Mouse (Mus musculus) liver, embryonic 14.5 days (tissue): ENCODE measurements around the gene Cyp24a1. TPM values are rescaled to one million over a fixed set of nuclear protein-coding genes. Genes with fewer than 3 reads are reported as not detected.

ENCODE experiments used
- ATAC-seq: fragments of 200-750 bp; cut with Nextera tagmentation; 2 replicates; pipeline ENCODE4 v1.8.0; 2017; ENCODE audit warnings: moderate number of reproducible peaks, mild to moderate bottlenecking, moderate library complexity; ENCODE audit not compliant: insufficient read depth
- DNase-seq, 3 experiments: peaks; one replicate each; pipeline ENCODE4 v3.0.0-alpha.2; 2012 to 2013; ENCODE audit warnings: low read depth in 3 of 3, low spot score in 3 of 3
- H3K27ac ChIP-seq: fragments of 300-500 bp; sonication (generic); 2 replicates; pipeline ENCODE4 v1.5.1; 2014; ENCODE audit warnings: moderate library complexity, mild to moderate bottlenecking, control low read depth, inconsistent platforms
- H3K27me3 ChIP-seq: fragments of 300-500 bp; sonication (generic); 2 replicates; pipeline ENCODE4 v1.6.1; 2014; ENCODE audit warnings: mild to moderate bottlenecking, low read length, moderate library complexity; ENCODE audit not compliant: control insufficient read depth, insufficient read depth
- H3K36me3 ChIP-seq: fragments of 300-500 bp; sonication (generic); replicated peaks from 2 replicates; pipeline ENCODE4 v1.6.1; 2014; ENCODE audit warnings: low read depth; ENCODE audit not compliant: control insufficient read depth, insufficient read depth
- H3K4me1 ChIP-seq, 2 experiments: fragments of 200-500 bp in 1 of 2; fragments of 300-500 bp in 1 of 2; sonication (generic) in 1 of 2; replicated peaks; 2 replicates each; pipeline ENCODE4 v1.6.1; 2012 to 2014; ENCODE audit warnings: antibody characterized with exemption in 1 of 2, inconsistent platforms in 1 of 2, low read length in 1 of 2; ENCODE audit not compliant: control insufficient read depth in 2 of 2, insufficient read depth in 2 of 2
- H3K4me2 ChIP-seq: fragments of 300-500 bp; sonication (generic); 2 replicates; pipeline ENCODE4 v1.6.1; 2014; ENCODE audit warnings: low read depth, mild to moderate bottlenecking, control low read depth, moderate library complexity
- H3K4me3 ChIP-seq, 2 experiments: fragments of 200-500 bp in 1 of 2; fragments of 300-500 bp in 1 of 2; sonication (generic) in 1 of 2; 2 replicates each; pipeline ENCODE4 v1.5.1; 2012 to 2014; ENCODE audit warnings: low read depth in 2 of 2, low read length in 2 of 2, mild to moderate bottlenecking in 2 of 2, control low read depth in 1 of 2, inconsistent platforms in 1 of 2, moderate library complexity in 1 of 2; ENCODE audit not compliant: insufficient read depth in 1 of 2
- H3K9ac ChIP-seq: fragments of 300-500 bp; sonication (generic); replicated peaks from 2 replicates; pipeline ENCODE4 v1.6.1; 2014; ENCODE audit warnings: mild to moderate bottlenecking, control low read depth, moderate library complexity
- H3K9me3 ChIP-seq: fragments of 300-500 bp; sonication (generic); 2 replicates; pipeline ENCODE4 v1.6.1; 2016; ENCODE audit warnings: low read length, mixed read lengths; ENCODE audit not compliant: control insufficient read depth
- CTCF ChIP-seq: IDR thresholded peaks from 2 replicates; pipeline ENCODE4 v1.5.1; 2016; ENCODE audit warnings: antibody characterized with exemption, low read depth, control low read depth
- EP300 ChIP-seq: IDR thresholded peaks from 2 replicates; pipeline ENCODE4 v1.6.1; 2016; ENCODE audit warnings: antibody characterized with exemption, low read depth
- WGBS: fragments of 180-500 bp; shearing (Covaris S2); extraction: QIAGEN DNeasy Blood & Tissue Kit; methylation state at CpG from one replicate; pipeline ENCODE4 v1.1.7; 2014; ENCODE audit not compliant: insufficient replicate concordance; 5-methylcytosine and 5-hydroxymethylcytosine counted together
- polyA plus RNA-seq, 2 experiments: library from polyadenylated mRNA; depleted of rRNA in 1 of 2; stranded (reverse) in 1 of 2; unstranded in 1 of 2; fragments of >200 nt; fragmentation: Nextera tagmentation in 1 of 2; extraction: Ambion mirVana in 1 of 2; gene quantifications; 2 replicates each; pipeline versions ENCODE4 v1.2.1 to v1.2.3; 2012 to 2014

Gene Cyp24a1
- polyA plus RNA-seq, 2 experiments, result not detected

DNA sequence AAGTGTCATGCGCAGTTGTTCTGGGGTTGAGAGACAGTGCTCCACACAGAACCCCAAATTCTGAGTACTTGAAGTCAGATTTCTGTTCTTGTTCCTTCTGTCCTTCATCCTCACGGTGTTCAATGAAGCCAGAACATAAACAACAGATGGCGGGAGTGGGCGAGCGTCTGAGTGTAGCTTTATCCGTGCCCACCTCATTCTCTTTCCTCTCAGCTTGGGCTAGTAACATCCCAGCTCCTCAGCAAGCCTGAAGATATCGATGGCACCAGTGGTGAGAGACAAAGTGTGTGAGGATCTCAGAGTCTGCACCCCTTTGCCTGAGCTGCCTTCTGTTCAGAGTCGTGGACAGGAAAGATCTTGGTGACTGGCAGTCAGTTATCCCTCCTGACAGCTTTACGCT, 42.3 kb upstream of the Cyp24a1 start:
- 67% methylated on average over 9 of the region's 9 CpGs for WGBS

DNA sequence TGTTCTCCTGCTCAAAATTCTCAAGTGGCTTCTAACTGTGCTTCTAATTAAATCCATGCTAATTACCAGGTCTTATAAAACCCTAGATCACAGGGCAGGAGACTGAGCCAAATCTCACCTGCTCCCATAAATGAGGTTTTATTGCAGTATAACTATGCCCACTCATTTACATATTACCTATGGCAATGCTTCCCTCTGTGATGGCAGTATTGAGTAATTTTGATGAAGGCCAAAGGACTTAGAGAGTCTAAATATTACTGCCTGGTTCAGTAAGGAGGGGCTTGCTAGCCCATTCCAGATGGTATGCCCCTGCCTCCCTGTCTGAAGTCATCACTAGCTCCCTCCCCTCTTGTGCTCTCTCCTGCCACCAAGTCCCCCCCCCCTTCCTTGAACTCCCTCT, 38.9 kb upstream of the Cyp24a1 start:
- TF ChIP-seq EP300 (no peak), CTCF (no peak)
- H3K27me3 ChIP-seq, result no peaks in the 10 kb centered on the region
- no peak for ATAC-seq
- DNase-seq, result no peak
- H3K36me3 ChIP-seq, result no peaks in the 10 kb centered on the region
- H3K4me1 ChIP-seq, result no peaks in the 10 kb centered on the region
- no peak overlapping the region for H3K4me3 ChIP-seq
- no peak overlapping the region for H3K4me2 ChIP-seq
- no peak overlapping the region for H3K9ac ChIP-seq
- no peaks in the 10 kb centered on the region for H3K9me3 ChIP-seq
- H3K27ac ChIP-seq, result no peak overlapping the region

More for the DNA sequence above, 42.3 kb upstream of the Cyp24a1 start:
- TF ChIP-seq EP300 (no peak), CTCF (no peak)
- Histone ChIP-seq H3K4me1 (no peaks in the 10 kb centered on the region), H3K27me3 (no peaks in the 10 kb centered on the region), H3K4me3 (no peak overlapping the region), H3K4me2 (no peak overlapping the region), H3K36me3 (no peaks in the 10 kb centered on the region), H3K9ac (no peak overlapping the region), H3K27ac (no peak overlapping the region), H3K9me3 (no peaks in the 10 kb centered on the region)
- DNase-seq (no peak), ATAC-seq (no peak)

DNA sequence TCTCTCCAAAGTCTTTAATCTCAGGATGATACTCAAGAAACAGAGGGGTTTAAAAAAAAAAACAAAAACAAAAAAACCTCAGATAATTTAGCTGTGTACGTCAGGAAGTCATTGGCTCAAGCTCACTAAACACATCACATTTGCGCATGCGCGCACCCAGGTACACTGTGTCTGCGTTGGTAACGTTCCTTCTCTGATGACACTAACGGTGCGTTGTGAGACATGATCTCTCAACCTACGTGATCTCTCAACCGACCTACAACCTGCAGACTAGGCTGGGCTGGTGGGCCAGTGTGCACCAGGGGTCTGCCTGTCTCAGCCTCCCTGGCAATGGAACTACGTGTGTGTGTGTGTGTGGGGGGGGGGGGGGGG, 37.8 kb upstream of the Cyp24a1 start:
- DNase-seq (no peak), ATAC-seq (no peak)
- no peak overlapping the region for H3K4me2 ChIP-seq
- no peaks in the 10 kb centered on the region for H3K9me3 ChIP-seq
- no peaks in the 10 kb centered on the region for H3K4me1 ChIP-seq
- H3K36me3 ChIP-seq, result no peaks in the 10 kb centered on the region
- no peak overlapping the region for H3K9ac ChIP-seq
- no peak overlapping the region for H3K4me3 ChIP-seq
- H3K27ac ChIP-seq, result no peak overlapping the region
- 79% methylated on average over 11 of the region's 11 CpGs for WGBS
- TF ChIP-seq EP300, result no peak
- TF ChIP-seq CTCF, result no peak
- no peaks in the 10 kb centered on the region for H3K27me3 ChIP-seq

DNA sequence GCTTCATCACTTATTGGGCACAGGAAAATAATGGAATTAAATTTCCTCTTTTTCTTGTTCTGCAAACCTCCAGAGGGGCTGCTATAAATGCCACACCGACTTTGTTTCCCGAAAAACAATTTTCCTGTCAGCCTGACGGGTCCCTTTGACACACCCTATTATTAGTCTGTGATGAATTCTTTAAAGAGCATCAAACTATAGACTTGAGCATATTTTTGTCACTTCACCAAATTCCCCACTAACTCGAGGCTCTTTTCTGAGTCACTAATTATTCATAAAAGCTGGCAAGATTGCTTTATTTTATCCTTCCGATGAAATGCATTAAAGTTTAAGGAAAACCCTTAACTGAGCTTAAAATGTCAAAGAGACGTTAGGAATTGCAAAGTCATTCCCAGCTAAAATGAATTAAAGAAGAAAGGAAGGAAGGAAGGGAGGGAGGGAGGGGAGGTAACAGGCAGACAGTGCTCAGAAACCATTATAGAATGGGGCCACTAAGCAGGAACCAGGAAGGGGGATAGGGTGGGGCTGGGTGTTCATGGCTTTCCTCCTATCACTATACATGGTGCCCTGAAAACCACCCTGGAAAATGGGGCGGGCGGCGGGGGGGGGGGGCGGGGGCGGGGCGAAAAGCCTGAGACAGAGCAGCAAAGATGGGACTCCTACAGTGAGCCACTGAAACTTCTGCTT, 37.3 kb upstream of the Cyp24a1 start:
- DNase-seq, result no peak
- 29% methylated on average over 12 of the region's 12 CpGs for WGBS
- Histone ChIP-seq H3K4me1 (no peaks in the 10 kb centered on the region), H3K9me3 (no peaks in the 10 kb centered on the region), H3K27me3 (no peaks in the 10 kb centered on the region), H3K27ac (no peak overlapping the region), H3K36me3 (no peaks in the 10 kb centered on the region), H3K9ac (no peak overlapping the region), H3K4me3 (no peak overlapping the region), H3K4me2 (no peak overlapping the region)
- no peak for ATAC-seq
- TF ChIP-seq EP300 (no peak), CTCF (no peak)

DNA sequence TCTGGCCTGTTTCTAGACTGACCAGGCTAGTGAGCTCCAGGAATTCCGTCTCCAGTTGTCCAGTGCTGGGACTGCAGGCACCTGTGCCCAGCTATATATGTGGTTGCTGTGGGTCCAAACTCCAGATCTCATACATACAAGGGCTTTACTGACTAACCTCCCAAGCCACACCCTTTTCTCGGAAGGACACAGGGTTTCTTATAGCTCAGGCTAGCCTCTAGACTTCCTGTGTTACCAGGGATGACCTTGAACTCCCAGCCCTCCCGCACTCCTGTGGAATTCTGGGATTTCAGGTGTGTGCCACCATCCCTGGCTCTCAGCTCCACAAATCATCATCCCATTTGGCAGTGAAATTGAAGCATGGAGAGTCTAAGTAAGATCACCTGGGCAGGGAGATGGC, 33.3 kb upstream of the Cyp24a1 start:
- no peak overlapping the region for H3K9ac ChIP-seq
- ATAC-seq (no peak), DNase-seq (no peak)
- H3K4me2 ChIP-seq, result no peak overlapping the region
- TF ChIP-seq EP300, result no peak
- no peak for TF ChIP-seq CTCF
- no peaks in the 10 kb centered on the region for H3K9me3 ChIP-seq
- H3K4me1 ChIP-seq, result no peaks in the 10 kb centered on the region
- WGBS, result 52% methylated on average over 3 of the region's 3 CpGs
- H3K27ac ChIP-seq, result no peak overlapping the region
- no peaks in the 10 kb centered on the region for H3K27me3 ChIP-seq
- H3K36me3 ChIP-seq, result no peaks in the 10 kb centered on the region
- no peak overlapping the region for H3K4me3 ChIP-seq
